Mouse (Mus musculus): ENCODE results near the gene Ccl24.
"Not testable (repeated sequence)": the region's sequence is repeated elsewhere in the genome, so short reads cannot be mapped to it uniquely, and the experiment has no call there.

GRCm38 (mm10) chr5:135604643-135605042, 31.8 kb upstream of the Ccl24 start:
- not testable (repeated sequence) for TF ChIP-seq CTCF (IDR thresholded peaks at IDR 0.05; ENCODE audit: extremely low read depth, insufficient read length, insufficient replicate concordance, low read depth, low read length); POLR2A (IDR thresholded peaks at IDR 0.05; ENCODE audit: low read depth, low read length)
